Mouse (Mus musculus) inflammation-experienced regulatory T-cells, adult 16 weeks (primary cell): Measurements from ENCODE around the gene Sec14l2. TPM values are rescaled to one million over a fixed set of nuclear protein-coding genes. Genes with fewer than 3 reads are reported as not detected.

Experiments used
- polyA plus RNA-seq: library from polyadenylated mRNA; unstranded; fragments of 100-300 nt; shearing (Covaris generic); gene quantifications from one replicate; pipeline ENCODE4 v1.2.1, GENCODE M21; 2017

Gene Sec14l2
- 1.2 TPM for polyA plus RNA-seq

GRCm38 (mm10) chr11:4122742-4123579, at the start of gene Sec14l2:
Gene Sec14l2, minus strand, starts transcription at chr11:4123415.

GRCm38 (mm10) chr11:4159808-4160708, 36.8 kb upstream of the Sec14l2 start, which contains the start of the genes Ccdc157 and Sf3a1:
Gene Ccdc157, minus strand, starts transcription at chr11:4160293.
Gene Sf3a1, plus strand, starts transcription at chr11:4160350.

GRCm38 (mm10) chr11:4134986-4135935, 12.0 kb upstream of the Sec14l2 start, which contains the start of gene Rnf215:
Gene Rnf215, plus strand, starts transcription at chr11:4135202.

GRCm38 (mm10) chr11:4095171-4096053, 27.8 kb downstream of the Sec14l2 start, which contains the start of gene Mtfp1:
Gene Mtfp1, minus strand, starts transcription at chr11:4095445.

GRCm38 (mm10) chr11:4064627-4065122, 58.5 kb downstream of the Sec14l2 start, which contains the start of gene Sec14l3:
Gene Sec14l3, plus strand, starts transcription at chr11:4064841.

Other genes with a start within 250 kb of the Sec14l2 start
- not detected for gene 4921536K21Rik, start 228.3 kb downstream of the Sec14l2 start, polyA plus RNA-seq
- 0.22 TPM for gene Dusp18, start 228.2 kb downstream of the Sec14l2 start, polyA plus RNA-seq
- 5.6 TPM for gene Slc35e4, start 208.8 kb downstream of the Sec14l2 start, polyA plus RNA-seq
- 50.7 TPM for gene Tcn2, start 191.3 kb downstream of the Sec14l2 start, polyA plus RNA-seq
- 97.6 TPM for gene Pes1, start 159.4 kb downstream of the Sec14l2 start, polyA plus RNA-seq
- 0.27 TPM for gene 4930556J24Rik, start 146.6 kb downstream of the Sec14l2 start, polyA plus RNA-seq
- gene Gal3st1, start 139.8 kb downstream of the Sec14l2 start, polyA plus RNA-seq: not detected
- not detected for gene Sec14l4, start 92.0 kb downstream of the Sec14l2 start, polyA plus RNA-seq
- not detected for gene Sec14l3, start 58.6 kb downstream of the Sec14l2 start, polyA plus RNA-seq
- gene Mtfp1, start 28.0 kb downstream of the Sec14l2 start, polyA plus RNA-seq: 3.5 TPM
- 29.2 TPM for gene Rnf215, start 11.8 kb upstream of the Sec14l2 start, polyA plus RNA-seq
- gene Ccdc157, start 36.9 kb upstream of the Sec14l2 start, polyA plus RNA-seq: 8.8 TPM
- 96.2 TPM for gene Sf3a1, start 36.9 kb upstream of the Sec14l2 start, polyA plus RNA-seq
- gene Tbc1d10a, start 63.4 kb upstream of the Sec14l2 start, polyA plus RNA-seq: 58.0 TPM
- gene Castor1, start 94.8 kb upstream of the Sec14l2 start, polyA plus RNA-seq: 51.5 TPM
- 33.8 TPM for gene Osm, start 113.0 kb upstream of the Sec14l2 start, polyA plus RNA-seq
- gene Lif, start 134.1 kb upstream of the Sec14l2 start, polyA plus RNA-seq: 3.5 TPM